Mouse (Mus musculus) forebrain, embryonic 13.5 days (tissue): Measurements from ENCODE around the gene Hsd17b1. TPM values are rescaled to one million over a fixed set of nuclear protein-coding genes. Genes with fewer than 3 reads are reported as not detected.

Experiments
- ATAC-seq: fragments of 200-750 bp; cut with Nextera tagmentation; 2 replicates; pipeline ENCODE4 v1.8.0; 2017
- H3K27ac ChIP-seq: fragments of 300-500 bp; sonication (generic); 2 replicates; pipeline ENCODE4 v1.5.1; 2015; ENCODE audit warnings: inconsistent platforms, mild to moderate bottlenecking, moderate library complexity
- H3K27me3 ChIP-seq: fragments of 300-500 bp; sonication (generic); 2 replicates; pipeline ENCODE4 v1.6.1; 2015; ENCODE audit warnings: mild to moderate bottlenecking, inconsistent platforms
- H3K36me3 ChIP-seq: fragments of 300-500 bp; sonication (generic); 2 replicates; pipeline ENCODE4 v1.6.1; 2015; ENCODE audit warnings: mild to moderate bottlenecking, inconsistent platforms; ENCODE audit not compliant: poor library complexity, severe bottlenecking
- H3K4me1 ChIP-seq: fragments of 300-500 bp; sonication (generic); 2 replicates; pipeline ENCODE4 v1.6.1; 2015; ENCODE audit warnings: inconsistent platforms
- H3K4me2 ChIP-seq: fragments of 300-500 bp; sonication (generic); 2 replicates; pipeline ENCODE4 v1.6.1; 2015; ENCODE audit warnings: inconsistent platforms, mild to moderate bottlenecking, moderate library complexity
- H3K4me3 ChIP-seq: fragments of 300-500 bp; sonication (generic); 2 replicates; pipeline ENCODE4 v1.5.1; 2015; ENCODE audit warnings: mild to moderate bottlenecking, inconsistent platforms
- H3K9ac ChIP-seq: fragments of 300-500 bp; sonication (generic); 2 replicates; pipeline ENCODE4 v1.6.1; 2015; ENCODE audit warnings: mild to moderate bottlenecking, inconsistent platforms
- H3K9me3 ChIP-seq: fragments of 300-500 bp; sonication (generic); replicated peaks from 2 replicates; pipeline ENCODE4 v1.6.1; 2016; ENCODE audit warnings: inconsistent platforms
- WGBS: fragments of 180-500 bp; shearing (Covaris S2); methylation state at CpG from one replicate; pipeline ENCODE4 v1.1.7; 2015; 5-methylcytosine and 5-hydroxymethylcytosine counted together
- polyA plus RNA-seq: library from polyadenylated mRNA; unstranded; fragments of >200 nt; fragmentation: Nextera tagmentation; extraction: Ambion mirVana; gene quantifications from 2 replicates; pipeline ENCODE4 v1.2.1, GENCODE M21; 2015

Gene Hsd17b1
- not detected in 2 replicates for polyA plus RNA-seq

GRCm38 (mm10) chr11:101078121-101078520, at the start of gene Hsd17b1:
TSS of gene Hsd17b1 (plus strand) at chr11:101078411.
- 71% methylated on average over 9 of the region's 9 CpGs for WGBS
- peaks cover 53% of the 10 kb centered on the region for H3K27me3 ChIP-seq
- H3K4me2 ChIP-seq = no peak within 1 kb of the TSS

GRCm38 (mm10) chr11:101029320-101029719, 48.9 kb upstream of the Hsd17b1 start:
- Histone ChIP-seq H3K4me2 (no peak overlapping the region), H3K36me3 (peaks cover 89% of the 10 kb centered on the region), H3K9ac (no peak overlapping the region), H3K4me1 (no peaks in the 10 kb centered on the region), H3K4me3 (no peak overlapping the region), H3K27me3 (no peaks in the 10 kb centered on the region), H3K9me3 (no peaks in the 10 kb centered on the region), H3K27ac (no peak overlapping the region)
- ATAC-seq = no peak
- 79% methylated on average over 8 of the region's 8 CpGs for WGBS

More at GRCm38 (mm10) chr11:101078121-101078520, at the start of gene Hsd17b1:
- no peak within 1 kb of the TSS for H3K4me3 ChIP-seq
- H3K27ac ChIP-seq = no peak within 1 kb of the TSS
- H3K9ac ChIP-seq = no peak within 1 kb of the TSS
- H3K36me3 ChIP-seq = no peaks in the 10 kb centered on the region
- H3K4me1 ChIP-seq = peaks cover 10% of the 10 kb centered on the region
- no peak for ATAC-seq
- H3K9me3 ChIP-seq = no peaks in the 10 kb centered on the region

GRCm38 (mm10) chr11:101030136-101030807, 47.9 kb upstream of the Hsd17b1 start:
- Histone ChIP-seq H3K27ac (no peak overlapping the region), H3K36me3 (peaks cover 93% of the 10 kb centered on the region), H3K4me3 (no peak overlapping the region), H3K9ac (no peak overlapping the region), H3K4me1 (no peaks in the 10 kb centered on the region), H3K4me2 (no peak overlapping the region), H3K9me3 (no peaks in the 10 kb centered on the region), H3K27me3 (no peaks in the 10 kb centered on the region)
- no peak for ATAC-seq
- WGBS = 90% methylated on average over 10 of the region's 10 CpGs

- Histone ChIP-seq H3K36me3 (peaks cover 93% of the 10 kb centered on the region), H3K27me3 (no peaks in the 10 kb centered on the region), H3K9ac (no peak overlapping the region), H3K27ac (no peak overlapping the region), H3K4me2 (no peak overlapping the region), H3K9me3 (no peaks in the 10 kb centered on the region), H3K4me1 (no peaks in the 10 kb centered on the region), H3K4me3 (no peak overlapping the region)
- 96% methylated on average over 4 of the region's 4 CpGs for WGBS
- ATAC-seq = no peak
Observed at GRCm38 (mm10) chr11:101030808-101031156, 47.4 kb upstream of the Hsd17b1 start.

GRCm38 (mm10) chr11:101031470-101031869, 46.7 kb upstream of the Hsd17b1 start:
- Histone ChIP-seq H3K36me3 (peaks cover 91% of the 10 kb centered on the region), H3K27me3 (no peaks in the 10 kb centered on the region), H3K9ac (no peak overlapping the region), H3K27ac (no peak overlapping the region), H3K4me1 (no peaks in the 10 kb centered on the region), H3K4me3 (no peak overlapping the region), H3K9me3 (no peaks in the 10 kb centered on the region), H3K4me2 (no peak overlapping the region)
- 93% methylated on average over 1 of the region's 1 CpGs for whole genome bisulfite sequencing
- no peak for ATAC-seq

- H3K4me2 ChIP-seq = no peak overlapping the region
- H3K9me3 ChIP-seq = no peaks in the 10 kb centered on the region
- no peak overlapping the region for H3K4me3 ChIP-seq
- no peak for ATAC-seq
- H3K4me1 ChIP-seq = no peaks in the 10 kb centered on the region
- WGBS = 95% methylated on average over 17 of the region's 17 CpGs
- H3K27ac ChIP-seq = no peak overlapping the region
- no peaks in the 10 kb centered on the region for H3K27me3 ChIP-seq
- H3K9ac ChIP-seq = no peak overlapping the region
- peaks cover 93% of the 10 kb centered on the region for H3K36me3 ChIP-seq
Observed at GRCm38 (mm10) chr11:101033856-101034500, 44.2 kb upstream of the Hsd17b1 start.

GRCm38 (mm10) chr11:101034614-101035327, 43.4 kb upstream of the Hsd17b1 start:
- H3K4me3 ChIP-seq = no peak overlapping the region
- no peak for ATAC-seq
- H3K4me1 ChIP-seq = no peaks in the 10 kb centered on the region
- WGBS = 94% methylated on average over 8 of the region's 8 CpGs
- no peaks in the 10 kb centered on the region for H3K27me3 ChIP-seq
- no peak overlapping the region for H3K9ac ChIP-seq
- H3K9me3 ChIP-seq = no peaks in the 10 kb centered on the region
- H3K27ac ChIP-seq = no peak overlapping the region
- peaks cover 93% of the 10 kb centered on the region for H3K36me3 ChIP-seq
- H3K4me2 ChIP-seq = no peak overlapping the region

GRCm38 (mm10) chr11:101035328-101035695, 42.9 kb upstream of the Hsd17b1 start:
- no peak overlapping the region for H3K27ac ChIP-seq
- H3K9me3 ChIP-seq = no peaks in the 10 kb centered on the region
- H3K4me3 ChIP-seq = no peak overlapping the region
- no peaks in the 10 kb centered on the region for H3K27me3 ChIP-seq
- peaks cover 93% of the 10 kb centered on the region for H3K36me3 ChIP-seq
- ATAC-seq = no peak
- WGBS = 94% methylated on average over 4 of the region's 4 CpGs
- H3K4me1 ChIP-seq = no peaks in the 10 kb centered on the region
- no peak overlapping the region for H3K4me2 ChIP-seq
- H3K9ac ChIP-seq = no peak overlapping the region

- H3K4me1 ChIP-seq = no peaks in the 10 kb centered on the region
- no peak overlapping the region for H3K27ac ChIP-seq
- peaks cover 94% of the 10 kb centered on the region for H3K36me3 ChIP-seq
- WGBS = 84% methylated on average over 10 of the region's 10 CpGs
- no peaks in the 10 kb centered on the region for H3K27me3 ChIP-seq
- no peak overlapping the region for H3K9ac ChIP-seq
- no peaks in the 10 kb centered on the region for H3K9me3 ChIP-seq
- H3K4me3 ChIP-seq = no peak overlapping the region
- no peak overlapping the region for H3K4me2 ChIP-seq
- no peak for ATAC-seq
Observed at GRCm38 (mm10) chr11:101037795-101038194, 40.4 kb upstream of the Hsd17b1 start.

GRCm38 (mm10) chr11:101045826-101046225, 32.4 kb upstream of the Hsd17b1 start:
- Histone ChIP-seq H3K27ac (no peak overlapping the region), H3K4me1 (no peaks in the 10 kb centered on the region), H3K27me3 (no peaks in the 10 kb centered on the region), H3K9me3 (no peaks in the 10 kb centered on the region), H3K4me2 (no peak overlapping the region), H3K36me3 (peaks cover 99% of the 10 kb centered on the region), H3K4me3 (no peak overlapping the region), H3K9ac (no peak overlapping the region)
- no peak for ATAC-seq
- WGBS = 93% methylated on average over 4 of the region's 4 CpGs

- Histone ChIP-seq H3K27ac (no peak overlapping the region), H3K9ac (no peak overlapping the region), H3K27me3 (no peaks in the 10 kb centered on the region), H3K9me3 (no peaks in the 10 kb centered on the region), H3K4me1 (no peaks in the 10 kb centered on the region), H3K36me3 (peaks cover 100% of the 10 kb centered on the region), H3K4me2 (no peak overlapping the region), H3K4me3 (no peak overlapping the region)
- 78% methylated on average over 9 of the region's 9 CpGs for WGBS
- ATAC-seq = no peak
Observed at GRCm38 (mm10) chr11:101046440-101046839, 31.8 kb upstream of the Hsd17b1 start.

GRCm38 (mm10) chr11:101047502-101047901, 30.7 kb upstream of the Hsd17b1 start:
- Histone ChIP-seq H3K27me3 (no peaks in the 10 kb centered on the region), H3K4me3 (no peak overlapping the region), H3K36me3 (peaks cover 100% of the 10 kb centered on the region), H3K4me1 (no peaks in the 10 kb centered on the region), H3K27ac (no peak overlapping the region), H3K9ac (no peak overlapping the region), H3K9me3 (no peaks in the 10 kb centered on the region), H3K4me2 (no peak overlapping the region)
- no peak for ATAC-seq
- WGBS = 83% methylated on average over 3 of the region's 3 CpGs
